Mouse (Mus musculus) embryonic facial prominence, embryonic 14.5 days (tissue): Measurements from ENCODE around the gene Barx1. TPM values are rescaled to one million over a fixed set of nuclear protein-coding genes. Genes with fewer than 3 reads are reported as not detected.

Experiments used
- ATAC-seq: fragments of 200-750 bp; cut with Nextera tagmentation; 2 replicates; pipeline ENCODE4 v1.8.0; 2017; ENCODE audit warnings: low read depth, moderate number of reproducible peaks, moderate TSS enrichment
- DNase-seq: peaks from one replicate; pipeline ENCODE4 v3.0.0-alpha.2; 2015; ENCODE audit warnings: low spot score
- H3K27ac ChIP-seq: fragments of 300-500 bp; sonication (generic); replicated peaks from 2 replicates; pipeline ENCODE4 v1.5.1; 2014; ENCODE audit warnings: low read depth, mild to moderate bottlenecking, low read length, moderate library complexity
- H3K27me3 ChIP-seq: fragments of 300-500 bp; sonication (generic); replicated peaks from 2 replicates; pipeline ENCODE4 v1.6.1; 2014; ENCODE audit warnings: low read length; ENCODE audit not compliant: control insufficient read depth, insufficient read depth
- H3K36me3 ChIP-seq: fragments of 300-500 bp; sonication (generic); 2 replicates; pipeline ENCODE4 v1.6.1; 2014; ENCODE audit warnings: low read length, mixed read lengths; ENCODE audit not compliant: control insufficient read depth, insufficient read depth
- H3K4me1 ChIP-seq: fragments of 300-500 bp; sonication (generic); 2 replicates; pipeline ENCODE4 v1.6.1; 2014; ENCODE audit warnings: antibody characterized with exemption, low read length; ENCODE audit not compliant: control insufficient read depth, insufficient read depth
- H3K4me2 ChIP-seq: fragments of 300-500 bp; sonication (generic); 2 replicates; pipeline ENCODE4 v1.6.1; 2014; ENCODE audit warnings: low read depth, mild to moderate bottlenecking, low read length, moderate library complexity, mixed read lengths
- H3K4me3 ChIP-seq: fragments of 300-500 bp; sonication (generic); 2 replicates; pipeline ENCODE4 v1.5.1; 2014; ENCODE audit warnings: low read depth, mild to moderate bottlenecking, low read length
- H3K9ac ChIP-seq: fragments of 300-500 bp; sonication (generic); 2 replicates; pipeline ENCODE4 v1.6.1; 2014; ENCODE audit warnings: low read depth, mild to moderate bottlenecking, low read length, moderate library complexity, mixed read lengths
- H3K9me3 ChIP-seq: fragments of 300-500 bp; sonication (generic); 2 replicates; pipeline ENCODE4 v1.6.1; 2016; ENCODE audit warnings: low read length; ENCODE audit not compliant: control insufficient read depth
- WGBS: fragments of 180-500 bp; shearing (Covaris S2); extraction: QIAGEN DNeasy Blood & Tissue Kit; methylation state at CpG from one replicate; pipeline ENCODE4 v1.1.7; 2014; 5-methylcytosine and 5-hydroxymethylcytosine counted together
- polyA plus RNA-seq: library from polyadenylated mRNA; unstranded; fragments of >200 nt; fragmentation: Nextera tagmentation; extraction: Ambion mirVana; gene quantifications from 2 replicates; pipeline ENCODE4 v1.2.1, GENCODE M21; 2014

The Barx1 gene
- polyA plus RNA-seq, 1 experiment from 2014 or later: 30.9 TPM

DNA sequence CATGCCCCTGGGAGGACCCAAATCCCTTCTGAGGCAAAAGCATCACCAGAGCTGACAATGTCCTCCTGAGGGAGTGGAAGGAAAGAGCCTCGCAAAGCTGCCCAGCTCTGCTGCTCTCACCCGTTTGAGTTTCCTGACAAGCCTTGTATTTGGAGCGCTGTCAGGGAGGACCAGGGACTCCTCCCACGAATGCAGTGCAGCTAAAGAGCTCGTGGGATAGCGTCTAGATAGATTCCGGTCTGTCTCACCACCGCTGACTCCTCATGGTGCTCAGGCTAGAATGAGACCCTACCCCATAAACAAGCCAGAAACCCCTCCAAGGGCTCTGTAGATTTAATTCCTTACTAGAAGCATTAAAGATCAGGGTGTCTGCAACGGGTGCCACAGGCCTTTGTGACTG lies 5.0 kb upstream of the Barx1 start:
- peaks cover 13% of the 10 kb centered on the region for H3K4me1 ChIP-seq
- H3K27me3 ChIP-seq: peaks cover 73% of the 10 kb centered on the region
- no peak for DNase-seq
- ATAC-seq: no peak
- H3K4me2 ChIP-seq: 0 out of 2 replicates have a peak overlapping the region, but pooled peaks have one; percentile 73
- H3K9me3 ChIP-seq: no peaks in the 10 kb centered on the region
- no peak overlapping the region for H3K9ac ChIP-seq
- 5% methylated on average over 9 of the region's 9 CpGs for WGBS
- H3K27ac ChIP-seq: no peak overlapping the region
- no peak overlapping the region for H3K4me3 ChIP-seq
- no peaks in the 10 kb centered on the region for H3K36me3 ChIP-seq

DNA sequence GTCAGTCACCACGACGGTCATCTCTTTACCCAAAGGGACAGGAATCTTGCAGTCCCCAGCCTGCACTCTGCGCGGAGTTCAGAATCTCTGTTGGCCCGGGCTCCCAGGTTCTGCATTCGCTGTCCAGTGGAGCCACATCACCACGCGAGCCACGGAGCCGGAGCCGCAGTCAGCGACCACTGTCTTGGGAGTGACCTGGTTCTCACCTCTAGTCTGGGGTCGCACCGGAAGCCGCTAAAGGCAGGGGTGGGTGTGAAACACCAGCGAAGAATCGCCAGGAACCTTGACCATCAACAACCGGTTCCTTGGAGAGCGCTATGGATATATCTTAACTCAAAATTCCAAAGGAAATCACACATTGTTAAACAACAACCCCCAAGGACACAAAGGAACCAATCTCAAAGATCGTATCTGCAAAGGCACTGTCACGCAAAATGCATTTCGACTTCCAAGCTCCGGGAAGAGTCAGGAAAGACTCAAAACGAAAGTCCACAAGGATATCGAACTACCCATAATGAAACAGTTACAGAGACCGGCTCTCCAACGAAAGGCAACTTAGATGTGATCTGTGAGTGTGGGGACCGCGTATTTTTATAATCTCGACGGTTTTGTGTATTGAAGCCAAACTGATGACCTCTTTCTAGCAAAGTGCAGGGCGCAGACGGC lies 4.1 kb upstream of the Barx1 start:
- DNase-seq (no peak), ATAC-seq (no peak)
- Histone ChIP-seq H3K9ac (peak overlapping the region; percentile 51; the same call in 1 of the 2 replicates), H3K27me3 (peaks cover 78% of the 10 kb centered on the region), H3K9me3 (no peaks in the 10 kb centered on the region), H3K36me3 (no peaks in the 10 kb centered on the region), H3K4me3 (peak overlapping the region; percentile 29), H3K4me1 (peaks cover 17% of the 10 kb centered on the region), H3K27ac (0 out of 2 replicates have a peak overlapping the region, but pooled peaks have one; percentile 15), H3K4me2 (peak overlapping the region; percentile 73)
- under 1% methylated on average over 33 of the region's 33 CpGs for WGBS

DNA sequence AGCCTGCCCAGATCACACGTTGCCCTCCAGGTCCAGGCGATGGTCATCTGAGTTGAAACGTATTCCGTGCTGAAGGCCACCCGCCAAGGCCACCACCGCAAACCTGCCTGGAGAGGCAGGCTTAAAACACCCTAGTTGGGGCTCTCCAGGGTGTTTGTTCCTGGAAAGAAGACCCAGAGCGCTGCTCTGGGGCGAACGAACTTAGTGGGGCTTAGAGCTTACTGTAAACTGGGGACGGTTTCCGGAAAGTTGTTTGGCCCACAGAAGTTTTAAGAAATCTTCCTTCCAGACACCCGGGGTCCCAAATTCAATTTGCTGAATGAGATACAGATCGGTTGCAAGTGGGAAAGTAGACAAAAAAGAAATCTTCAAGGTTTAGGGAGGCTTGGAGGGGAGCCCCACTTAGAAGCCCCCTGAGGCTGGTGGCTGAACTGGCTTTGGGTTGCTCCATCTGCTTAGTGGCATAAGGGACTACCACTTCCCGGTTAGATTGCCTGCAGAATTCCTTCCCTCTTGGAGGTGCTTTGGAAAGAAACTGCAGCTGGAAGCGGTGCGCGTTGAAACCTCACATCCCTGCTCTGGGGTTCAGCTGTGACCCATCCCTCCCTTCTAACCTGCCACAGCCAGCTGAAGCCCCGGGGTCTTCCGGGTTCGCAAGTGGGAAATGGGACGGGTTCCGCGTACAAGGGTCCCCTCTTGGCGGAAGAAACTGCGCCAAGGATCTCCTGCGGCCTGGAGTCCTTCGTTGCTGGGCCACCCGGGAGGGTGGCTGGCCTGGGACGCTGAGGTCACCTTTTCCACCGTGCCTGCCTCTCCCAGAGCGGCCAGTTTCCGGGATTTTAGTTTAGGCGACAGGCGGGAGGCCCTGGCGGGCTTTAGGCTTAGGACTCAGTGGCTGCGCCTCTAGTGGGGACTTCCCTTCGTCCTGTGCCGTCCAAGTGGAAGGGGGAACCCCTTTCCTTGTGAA lies 3.3 kb upstream of the Barx1 start:
- peak overlapping the region; percentile 50 for H3K27ac ChIP-seq

DNA sequence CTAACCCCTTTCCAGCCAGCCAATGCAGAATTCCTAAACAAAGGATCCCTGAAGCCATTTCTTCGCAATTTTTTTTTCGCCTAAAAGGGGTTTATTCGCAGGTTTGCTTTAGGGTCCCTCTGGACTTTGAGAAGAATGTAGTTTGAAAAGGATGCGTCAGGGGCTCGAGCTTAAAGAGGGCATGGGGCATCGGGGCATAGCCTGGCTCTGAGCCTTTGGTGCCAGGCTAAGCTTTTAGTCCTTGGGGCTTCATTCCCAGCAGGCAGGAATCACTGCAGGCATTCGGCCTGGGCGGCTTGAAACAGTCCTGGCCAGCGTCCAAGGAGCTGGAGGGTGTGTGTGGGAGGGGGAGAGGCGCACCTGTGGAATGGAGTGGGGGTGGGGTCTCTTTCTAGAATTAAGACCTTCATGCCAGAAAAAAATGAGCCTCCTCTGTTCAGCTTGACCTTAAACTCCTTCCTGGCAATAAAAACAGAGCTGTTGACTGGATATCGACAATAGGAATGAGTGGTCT lies 2.5 kb upstream of the Barx1 start:
- H3K27ac ChIP-seq: peak overlapping the region; percentile 50; the same call in 1 of the 2 replicates
- no peaks in the 10 kb centered on the region for H3K36me3 ChIP-seq
- H3K27me3 ChIP-seq: peaks cover 94% of the 10 kb centered on the region
- peaks cover 17% of the 10 kb centered on the region for H3K4me1 ChIP-seq
- DNase-seq (no peak), ATAC-seq (no peak)
- no peaks in the 10 kb centered on the region for H3K9me3 ChIP-seq
- H3K4me2 ChIP-seq: peak overlapping the region; percentile 73
- peak overlapping the region; percentile 29 for H3K4me3 ChIP-seq
- WGBS: under 1% methylated on average over 11 of the region's 11 CpGs
- H3K9ac ChIP-seq: no peak overlapping the region

More for the DNA sequence above, 3.3 kb upstream of the Barx1 start:
- ATAC-seq (no peak), DNase-seq (no peak)
- H3K4me1 ChIP-seq: peaks cover 17% of the 10 kb centered on the region
- no peaks in the 10 kb centered on the region for H3K36me3 ChIP-seq
- peak overlapping the region; percentile 73 for H3K4me2 ChIP-seq
- peak overlapping the region; percentile 29 for H3K4me3 ChIP-seq
- WGBS: 2% methylated on average over 38 of the region's 38 CpGs
- H3K27me3 ChIP-seq: peaks cover 86% of the 10 kb centered on the region
- no peaks in the 10 kb centered on the region for H3K9me3 ChIP-seq
- H3K9ac ChIP-seq: peak overlapping the region; percentile 55

DNA sequence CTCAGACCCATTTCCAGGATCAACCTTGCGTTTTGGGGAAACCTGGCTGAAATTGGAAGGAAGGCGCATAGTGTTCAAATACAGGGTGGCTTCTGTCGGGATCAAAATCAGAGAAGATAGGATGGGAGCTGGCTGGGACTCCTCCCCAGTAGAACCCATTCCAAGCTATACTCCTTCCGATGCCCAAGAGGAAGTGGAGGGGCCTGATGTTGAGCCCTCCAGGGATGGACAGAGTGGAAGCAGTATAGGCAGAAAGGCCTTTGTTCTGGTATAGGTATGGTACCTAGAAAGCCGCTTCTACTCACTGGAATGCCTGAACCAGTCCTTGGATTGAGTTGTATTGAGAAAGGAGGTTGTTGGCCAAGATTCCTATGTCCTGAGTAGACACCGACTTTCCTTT lies 2.1 kb upstream of the Barx1 start:
- H3K4me1 ChIP-seq: peaks cover 16% of the 10 kb centered on the region
- H3K9me3 ChIP-seq: no peaks in the 10 kb centered on the region
- H3K36me3 ChIP-seq: no peaks in the 10 kb centered on the region
- H3K27me3 ChIP-seq: peaks cover 98% of the 10 kb centered on the region
- H3K27ac ChIP-seq: no peak overlapping the region
- H3K9ac ChIP-seq: no peak overlapping the region
- no peak for DNase-seq
- ATAC-seq: no peak
- peak overlapping the region; percentile 73 for H3K4me2 ChIP-seq
- 23% methylated on average over 6 of the region's 6 CpGs for WGBS
- 0 out of 2 replicates have a peak overlapping the region, but pooled peaks have one; percentile 29 for H3K4me3 ChIP-seq

DNA sequence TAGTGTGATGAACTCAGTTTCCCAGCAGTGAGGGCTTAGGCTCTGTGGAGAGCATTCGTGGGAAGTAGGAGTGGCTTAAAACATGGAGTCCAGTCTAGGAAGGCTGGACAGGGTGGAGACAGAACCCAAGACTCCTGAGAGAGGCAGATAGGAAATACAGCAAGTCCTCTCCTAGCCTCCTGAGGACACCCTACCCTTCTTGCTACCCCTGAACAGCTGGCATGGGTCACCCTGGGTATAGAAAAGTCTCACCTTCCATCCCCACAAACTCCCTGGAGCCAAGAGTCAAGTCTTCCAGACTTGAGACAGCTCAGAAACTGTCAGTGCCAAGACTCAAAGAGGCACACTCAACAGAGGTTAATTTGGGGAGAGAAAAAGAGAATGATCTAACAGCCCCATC lies 1.2 kb upstream of the Barx1 start:
- ATAC-seq: no peak
- Histone ChIP-seq H3K27ac (no peak overlapping the region), H3K4me3 (peak overlapping the region; percentile 62; the same call in 1 of the 2 replicates), H3K4me2 (peak overlapping the region; percentile 73), H3K4me1 (peaks cover 14% of the 10 kb centered on the region; the same call in 1 of the 2 replicates), H3K27me3 (peaks cover 98% of the 10 kb centered on the region), H3K9ac (no peak overlapping the region), H3K9me3 (no peaks in the 10 kb centered on the region), H3K36me3 (no peaks in the 10 kb centered on the region)
- DNase-seq: no peak
- WGBS: 4% methylated on average over 1 of the region's 1 CpGs

DNA sequence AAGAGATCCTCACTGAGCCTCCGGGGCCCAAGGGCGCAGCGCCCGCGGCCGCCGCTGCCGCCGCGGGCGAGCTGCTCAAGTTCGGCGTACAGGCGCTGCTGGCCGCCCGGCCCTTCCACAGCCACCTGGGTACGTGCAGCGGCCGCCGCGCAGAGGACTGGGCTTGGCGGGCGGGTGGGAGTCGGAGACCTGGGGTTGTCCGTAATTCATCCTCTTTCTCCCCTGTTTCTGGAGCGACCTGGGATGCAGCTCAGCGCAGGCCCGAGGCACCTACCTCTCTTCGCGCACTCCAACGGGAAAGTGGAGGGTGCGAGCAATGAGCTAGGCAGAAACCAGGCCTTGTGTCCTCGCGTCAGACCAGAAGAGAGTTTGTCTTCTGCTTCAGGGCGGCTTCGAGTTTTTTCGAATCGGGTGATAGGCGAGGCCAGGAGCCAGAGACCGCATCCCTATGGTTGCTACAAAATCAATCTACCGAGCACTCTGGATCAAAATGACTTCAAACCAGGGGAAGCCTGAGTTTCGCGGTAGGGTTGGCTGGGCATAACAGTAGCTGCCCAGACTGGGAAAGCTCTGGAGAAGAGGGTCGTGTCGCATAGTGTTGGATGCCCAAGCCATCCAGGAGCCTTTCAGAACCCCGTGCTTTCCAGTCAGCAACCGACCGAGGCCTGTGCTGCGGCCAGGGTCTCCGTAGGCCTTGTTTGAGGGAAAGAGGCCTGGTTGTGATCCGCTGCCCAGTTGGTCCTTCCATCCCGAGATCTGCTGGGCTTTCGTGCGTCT lies 601 bp downstream of the Barx1 start:
- peak overlapping the region; percentile 73 for H3K4me2 ChIP-seq
- H3K36me3 ChIP-seq: no peaks in the 10 kb centered on the region
- H3K27me3 ChIP-seq: peaks cover 96% of the 10 kb centered on the region
- no peaks in the 10 kb centered on the region for H3K9me3 ChIP-seq
- WGBS: 6% methylated on average over 45 of the region's 54 CpGs
- ATAC-seq (peak; percentile 9; the same call in 1 of the 2 replicates), DNase-seq (no peak)
- peaks cover 14% of the 10 kb centered on the region; the same call in 1 of the 2 replicates for H3K4me1 ChIP-seq
- peak overlapping the region; percentile 62 for H3K4me3 ChIP-seq
- peak overlapping the region; percentile 75 for H3K27ac ChIP-seq
- H3K9ac ChIP-seq: peak overlapping the region; percentile 74

DNA sequence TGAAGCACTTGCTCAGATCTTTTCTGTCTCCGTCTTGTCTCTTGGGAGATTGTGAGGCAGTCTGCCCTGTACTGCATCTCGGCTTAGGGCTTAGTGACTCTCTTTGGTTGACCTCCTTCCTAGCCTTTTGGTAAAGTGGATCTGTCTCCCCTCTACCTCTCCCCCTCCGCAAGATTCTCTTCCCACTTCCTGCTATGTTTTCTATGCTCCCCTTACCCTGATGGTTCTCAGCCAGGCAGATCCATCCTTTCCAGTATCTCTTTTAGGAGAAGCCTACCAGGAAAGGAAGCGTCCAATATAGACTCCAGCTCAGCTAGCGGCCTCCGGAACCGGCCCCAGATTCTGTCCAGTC lies 1.2 kb downstream of the Barx1 start:
- ATAC-seq (no peak), DNase-seq (no peak)
- Histone ChIP-seq H3K4me1 (peaks cover 14% of the 10 kb centered on the region; the same call in 1 of the 2 replicates), H3K4me3 (peak overlapping the region; percentile 62), H3K27ac (peak overlapping the region; percentile 75; the same call in 1 of the 2 replicates), H3K36me3 (no peaks in the 10 kb centered on the region), H3K9ac (peak overlapping the region; percentile 74), H3K27me3 (peaks cover 96% of the 10 kb centered on the region), H3K9me3 (no peaks in the 10 kb centered on the region), H3K4me2 (peak overlapping the region; percentile 73)
- WGBS: 16% methylated on average over 7 of the region's 7 CpGs
